Mouse (Mus musculus): Measurements from ENCODE around the gene Gabrg3.

Gabrg3 gene

GRCm38 (mm10) chr7:57065398-57065797, 321.6 kb downstream of the Gabrg3 start:
- DNase-seq (ENCODE audit: low spot score), result no peak

- no peak for DNase-seq (ENCODE audit: low spot score)
These were observed 335.9 kb downstream of the Gabrg3 start for GRCm38 (mm10) chr7:57050906-57051635.

- DNase-seq (ENCODE audit: low spot score), result no peak
These were observed 349.0 kb downstream of the Gabrg3 start for GRCm38 (mm10) chr7:57037861-57038421.

GRCm38 (mm10) chr7:57000585-57001261, 386.3 kb downstream of the Gabrg3 start:
- no peak for DNase-seq (ENCODE audit: low spot score)

GRCm38 (mm10) chr7:56997713-56998624, 389.0 kb downstream of the Gabrg3 start:
- DNase-seq (ENCODE audit: low spot score), result no peak

- DNase-seq (ENCODE audit: low spot score), result no peak
These were observed 440.6 kb downstream of the Gabrg3 start for GRCm38 (mm10) chr7:56946398-56946797.

- DNase-seq (ENCODE audit: low spot score), result no peak
These were observed 445.4 kb downstream of the Gabrg3 start for GRCm38 (mm10) chr7:56941606-56942005.

- DNase-seq (ENCODE audit: low spot score), result no peak
These were observed 449.0 kb downstream of the Gabrg3 start for GRCm38 (mm10) chr7:56938020-56938419.

- no peak for DNase-seq (ENCODE audit: low spot score)
These were observed 467.5 kb downstream of the Gabrg3 start for GRCm38 (mm10) chr7:56919499-56919898.

- DNase-seq (ENCODE audit: low spot score), result no peak
These were observed 472.1 kb downstream of the Gabrg3 start for GRCm38 (mm10) chr7:56914862-56915261.

GRCm38 (mm10) chr7:56899762-56900161, 487.2 kb downstream of the Gabrg3 start:
- no peak for DNase-seq (ENCODE audit: low spot score)

- DNase-seq (ENCODE audit: low spot score), result no peak
These were observed 519.5 kb downstream of the Gabrg3 start for GRCm38 (mm10) chr7:56867314-56868075.

GRCm38 (mm10) chr7:56843565-56843964, 543.4 kb downstream of the Gabrg3 start:
- no peak for DNase-seq (ENCODE audit: low spot score)

- no peak for DNase-seq (ENCODE audit: low spot score)
These were observed 561.5 kb downstream of the Gabrg3 start for GRCm38 (mm10) chr7:56825446-56825845.

- no peak for DNase-seq (ENCODE audit: low spot score)
These were observed 585.1 kb downstream of the Gabrg3 start for GRCm38 (mm10) chr7:56801841-56802240.

GRCm38 (mm10) chr7:56779122-56779521, 607.9 kb downstream of the Gabrg3 start:
- DNase-seq (ENCODE audit: low spot score), result no peak

GRCm38 (mm10) chr7:56768216-56768615, 618.8 kb downstream of the Gabrg3 start:
- DNase-seq (ENCODE audit: low spot score), result no peak

- DNase-seq (ENCODE audit: low spot score), result no peak
These were observed 619.2 kb downstream of the Gabrg3 start for GRCm38 (mm10) chr7:56767796-56768195.

GRCm38 (mm10) chr7:56765612-56766445, 621.2 kb downstream of the Gabrg3 start:
- DNase-seq (ENCODE audit: low spot score), result no peak

GRCm38 (mm10) chr7:56729225-56729624, 657.8 kb downstream of the Gabrg3 start:
- DNase-seq (ENCODE audit: low spot score), result no peak
